Mouse (Mus musculus) frontal cortex, postnatal 25 days (tissue): ENCODE data around the gene Jak2.

Source experiments
- DNase-seq, 2 experiments: peaks; one replicate each; pipeline ENCODE4 v3.0.0; 2022; ENCODE audit warnings: low spot score in 2 of 2

Gene Jak2

DNA sequence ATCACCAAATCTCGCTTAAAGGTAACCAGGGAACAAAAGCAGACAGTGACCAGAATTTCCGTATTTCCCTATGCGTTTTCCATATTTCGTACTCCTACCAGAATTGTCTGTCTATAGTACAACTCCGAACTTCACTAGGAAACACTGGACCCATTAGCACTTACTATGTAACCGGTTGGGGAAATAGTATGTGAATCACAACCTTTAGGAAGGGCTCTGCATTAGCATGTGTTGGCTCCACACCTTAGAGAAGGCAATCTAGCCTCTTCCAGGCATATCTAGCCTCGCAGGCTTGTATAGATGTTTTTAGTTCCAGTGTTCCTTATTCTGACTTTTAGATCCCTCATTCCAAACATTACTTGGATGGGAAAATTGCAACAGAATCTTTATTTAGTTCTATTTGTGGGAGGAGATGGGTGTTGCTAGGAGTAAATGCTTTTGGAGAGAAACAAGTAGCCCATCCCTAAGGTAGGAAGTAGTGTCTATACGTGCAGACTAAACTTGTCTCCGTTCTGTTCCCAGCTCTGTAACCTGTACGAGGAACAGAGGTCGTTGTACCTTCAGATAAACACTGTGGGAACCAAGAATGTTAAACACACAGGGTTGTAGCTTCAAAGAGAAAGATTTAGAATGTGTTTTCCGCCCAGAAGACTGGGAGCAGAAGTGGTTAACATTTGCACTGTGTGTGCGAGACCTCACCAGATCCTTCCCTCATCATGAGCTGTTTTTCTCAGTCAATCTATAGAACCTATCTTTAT, 110.7 kb downstream of the Jak2 start:
- DNase-seq = no peak
